Comparison of ENCODE assay signal across 8 mouse cellular contexts in genomic region chr5:23782931-23783877, GRCm38 (mm10). TPM values are rescaled to one million over a fixed set of nuclear protein-coding genes. Genes with fewer than 3 reads are reported as not detected.
A peak's percentile ranks its signal among the peaks of the same experiment; 100 is the strongest.
DNase-seq lines count a peak whose midpoint lies in the region; ATAC-seq and TF ChIP-seq lines count a peak whose summit lies in the region.

Pus7 (minus strand) TSS chr5:23783711.

- H3K4me2 ChIP-seq in lung, postnatal 0 days (replicated peaks; ENCODE audit: low read depth, low read length) = peak within 1 kb of the TSS; percentile 94

- H3K27ac ChIP-seq in lung, postnatal 0 days (ENCODE audit: low read length) = peak within 1 kb of the TSS; percentile 54; the same call in 1 of the 2 replicates

- no peaks in the 10 kb centered on the region for H3K36me3 ChIP-seq in lung, postnatal 0 days (ENCODE audit: insufficient read depth, low read length)

- peak within 1 kb of the TSS; percentile 63 for H3K9ac ChIP-seq in lung, postnatal 0 days (replicated peaks; ENCODE audit: low read depth)

- under 1% methylated on average over 61 of the region's 86 CpGs for WGBS in lung, postnatal 0 days

- H3K27me3 ChIP-seq in lung, postnatal 0 days (replicated peaks; ENCODE audit: insufficient read depth, low read length) = no peaks in the 10 kb centered on the region

- H3K4me3 ChIP-seq in lung, postnatal 0 days (ENCODE audit: low read depth, low read length) = peak within 1 kb of the TSS; percentile 76

- TF ChIP-seq CTCF in lung, postnatal 0 days (IDR thresholded peaks at IDR 0.05) = no peak

- 0 out of 2 replicates have a peak, but pooled peaks cover 1% of the 10 kb centered on the region for H3K4me1 ChIP-seq in lung, postnatal 0 days (ENCODE audit: insufficient read depth, low read depth, low read length)

- ATAC-seq in hematopoietic stem cell, adult 5-6 weeks (replicated peaks in 1 of 2; ENCODE audit: insufficient read depth in 1 of 2, low FRiP score in 2 of 2, low TSS enrichment in 1 of 2, low read depth in 1 of 2, poor library complexity in 2 of 2, severe bottlenecking in 2 of 2) = peak; percentile 65 to 67
- peak; percentile 95 for ATAC-seq in lung, postnatal 0 days

- no peaks in the 10 kb centered on the region for H3K9me3 ChIP-seq in lung, postnatal 0 days (ENCODE audit: low read length)

- DNase-seq in Muller cell, postnatal 12 days (ENCODE audit: inconsistent ontology term) = peak; percentile 89
- DNase-seq in cerebellum, adult 8-10 months = peak; percentile 78
- peak; percentile 85 for DNase-seq in forelimb bud, embryonic 11.5 days (ENCODE audit: low read depth, low spot score)
- peak; percentile 82 for DNase-seq in layer of hippocampus, adult 9-11 months
- peak; percentile 93 for DNase-seq in lung, postnatal 0 days (ENCODE audit: low spot score)
- peak; percentile 43 for DNase-seq in ovary, postnatal 10 days (ENCODE audit: low spot score)
- DNase-seq in thymus, postnatal 0 days (ENCODE audit: low spot score) = peak; percentile 82

- no peak for TF ChIP-seq EP300 in lung, postnatal 0 days (IDR thresholded peaks at IDR 0.05)

RNA-seq across cellular contexts. Expression of gene Pus7, which starts in this region (rescaled TPM):
- total RNA-seq in hematopoietic stem cell, adult 5-6 weeks (2017) = 45.2 and 55.2 TPM in 2 replicates
- 6.3 and 6.7 TPM in 2 replicates for polyA plus RNA-seq in lung, postnatal 0 days (2015; fragmentation: Nextera tagmentation; extraction: Ambion mirVana)
- 16.5 and 20.7 TPM in 2 replicates for polyA plus RNA-seq in thymus, postnatal 0 days (2015; fragmentation: Nextera tagmentation; extraction: Ambion mirVana)

Comparison
In these comparisons a context has a peak if more than half of its experiments do, and no peak if none do; other contexts are left out.
1. Peak in every context shown above with its lines: DNase-seq, ATAC-seq, H3K4me3 ChIP-seq and H3K27ac ChIP-seq.
2. DNase-seq: peak in every context shown above with its lines; median percentile 93 in lung, postnatal 0 days; 89 in Muller cell, postnatal 12 days; 85 in forelimb bud, embryonic 11.5 days; 82 in layer of hippocampus, adult 9-11 months; 82 in thymus, postnatal 0 days; 78 in cerebellum, adult 8-10 months; 43 in ovary, postnatal 10 days.